Mouse (Mus musculus) gastrocnemius, adult 2 months (tissue): Measurements from ENCODE around the gene Trim9. TPM values are rescaled to one million over a fixed set of nuclear protein-coding genes. Genes with fewer than 3 reads are reported as not detected.

ENCODE experiments used
- DNase-seq: peaks from one replicate; pipeline ENCODE4 v3.0.0; 2022
- H3K27ac ChIP-seq: fragments of 200-600 bp; 2 replicates; pipeline ENCODE4 v1.8.1; 2022; ENCODE audit warnings: mild to moderate bottlenecking
- H3K4me3 ChIP-seq: fragments of 200-600 bp; 2 replicates; pipeline ENCODE4 v1.8.1; 2022; ENCODE audit warnings: mild to moderate bottlenecking, moderate library complexity
- CTCF ChIP-seq: fragments of 200-600 bp; IDR thresholded peaks from 2 replicates; pipeline ENCODE4 v1.8.1; 2022; ENCODE audit warnings: antibody characterized with exemption, mild to moderate bottlenecking, moderate library complexity
- intact Hi-C: fragments of 180-260 bp; cut with DNase I; formaldehyde crosslinking; loops from one replicate; pipeline ENCODE4 v1.15.1; 2025
- total RNA-seq, 2 experiments: library from RNA; stranded (reverse); gene quantifications; 2 replicates each; pipeline ENCODE4 v1.2.3; 2021

Trim9 gene
- total RNA-seq, 2 experiments from 2014 or later = 0.05 to 0.20 TPM

DNA sequence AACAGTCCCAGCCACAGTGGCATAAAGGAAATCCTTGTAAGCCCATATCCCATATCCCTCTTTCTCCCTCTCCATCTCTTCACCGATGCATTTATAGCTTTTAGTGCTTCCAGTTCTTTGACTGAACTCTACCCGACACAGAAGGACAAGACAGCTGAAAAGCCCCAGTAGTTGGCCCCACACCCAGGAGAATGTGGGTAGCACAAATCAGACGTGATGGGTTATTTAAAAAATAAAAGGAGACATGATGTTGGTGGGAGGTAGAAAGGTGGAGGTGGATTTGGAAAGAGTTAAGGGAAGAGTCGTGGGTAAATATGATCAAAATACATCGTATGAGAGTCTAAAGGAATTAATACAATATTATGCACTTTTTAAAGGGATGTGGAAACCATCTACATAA is 40.4 kb downstream of the Trim9 start:
- H3K27ac ChIP-seq = no peak overlapping the region
- intact Hi-C loops = no loop called here
- no peak for TF ChIP-seq CTCF
- no peak overlapping the region for H3K4me3 ChIP-seq
- no peak for DNase-seq

DNA sequence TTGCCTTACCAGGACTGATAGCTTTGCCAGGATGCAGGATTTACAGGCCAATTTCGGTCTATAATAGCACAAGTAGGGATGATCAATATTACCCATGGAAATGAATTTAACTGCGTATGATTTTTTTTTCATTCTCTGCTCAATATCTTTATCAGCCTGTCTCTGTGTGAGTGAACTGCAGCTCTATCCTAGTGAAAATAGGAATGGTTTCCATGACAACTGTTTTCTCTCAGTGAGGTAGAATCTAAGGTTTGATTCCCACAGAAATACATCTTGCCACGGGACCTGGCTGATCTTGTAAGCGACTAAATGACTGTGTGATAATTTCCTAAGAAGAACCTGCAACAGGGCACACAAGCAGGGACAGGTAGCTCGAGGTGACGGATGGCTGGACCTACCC is 43.4 kb downstream of the Trim9 start:
- Histone ChIP-seq H3K27ac (no peak overlapping the region), H3K4me3 (no peak overlapping the region)
- no peak for TF ChIP-seq CTCF
- no peak for DNase-seq
- intact Hi-C loops = no loop called here

DNA sequence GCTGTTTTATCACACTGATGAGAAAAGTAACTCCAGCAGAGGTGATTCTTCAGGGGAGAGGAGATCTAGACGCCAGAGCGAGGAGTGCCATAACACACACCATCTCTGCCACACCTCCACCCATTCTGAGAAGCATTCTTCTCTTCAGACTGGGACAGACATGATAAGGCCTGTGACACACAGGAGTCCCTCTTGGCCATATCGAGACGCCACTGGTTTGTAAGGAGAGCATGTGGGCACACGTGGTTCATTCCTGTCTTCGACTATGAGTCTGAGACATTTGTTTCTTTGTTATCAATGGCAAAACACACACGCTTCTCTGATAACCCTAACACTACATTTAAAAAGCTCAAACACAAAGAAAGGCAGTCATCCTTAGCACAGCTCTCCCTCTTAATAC is 43.9 kb downstream of the Trim9 start:
- Histone ChIP-seq H3K27ac (no peak overlapping the region), H3K4me3 (no peak overlapping the region)
- no peak for DNase-seq
- intact Hi-C loops = no loop called here
- TF ChIP-seq CTCF = no peak

DNA sequence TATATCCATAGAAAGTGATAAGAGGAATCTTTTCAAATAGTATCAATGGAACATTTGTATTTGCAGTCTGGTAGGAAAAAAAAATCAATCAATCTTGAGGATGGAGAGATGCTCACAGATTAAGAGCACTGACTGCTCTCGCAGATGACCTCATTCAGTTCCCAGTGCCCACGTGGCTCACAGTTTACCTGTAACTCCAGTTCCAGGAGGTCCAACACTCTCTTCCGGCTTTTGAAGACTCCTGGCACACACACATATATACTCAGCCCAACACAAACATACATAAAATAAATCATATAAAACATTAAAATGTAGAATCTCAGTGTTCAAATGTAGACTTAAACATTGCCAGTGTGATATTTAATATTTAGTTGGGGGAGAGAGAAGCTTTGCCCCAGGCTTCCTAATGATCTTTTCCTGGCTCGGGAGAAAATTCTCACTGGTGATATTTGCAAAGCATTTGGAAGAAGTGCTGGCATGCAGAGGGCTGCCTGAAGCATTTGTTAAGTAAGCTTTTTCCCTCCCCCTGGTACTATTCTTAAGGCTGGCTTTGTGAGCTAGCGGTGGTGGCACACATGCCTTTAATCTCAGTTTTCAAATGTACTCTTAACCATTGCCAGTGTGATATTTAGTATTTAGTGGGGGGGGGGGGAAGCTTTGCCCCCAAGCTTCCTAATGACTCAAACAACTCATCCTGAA is 45.2 kb downstream of the Trim9 start:
- no peak for TF ChIP-seq CTCF
- Histone ChIP-seq H3K27ac (no peak overlapping the region), H3K4me3 (no peak overlapping the region)
- DNase-seq = no peak
- intact Hi-C loops = no loop called here

- intact Hi-C loops = no loop called here
- H3K27ac ChIP-seq = no peak overlapping the region
- H3K4me3 ChIP-seq = no peak overlapping the region
- TF ChIP-seq CTCF = no peak
- no peak for DNase-seq
Measured at GRCm38 (mm10) chr12:70293927-70294684, 53.3 kb downstream of the Trim9 start.

DNA sequence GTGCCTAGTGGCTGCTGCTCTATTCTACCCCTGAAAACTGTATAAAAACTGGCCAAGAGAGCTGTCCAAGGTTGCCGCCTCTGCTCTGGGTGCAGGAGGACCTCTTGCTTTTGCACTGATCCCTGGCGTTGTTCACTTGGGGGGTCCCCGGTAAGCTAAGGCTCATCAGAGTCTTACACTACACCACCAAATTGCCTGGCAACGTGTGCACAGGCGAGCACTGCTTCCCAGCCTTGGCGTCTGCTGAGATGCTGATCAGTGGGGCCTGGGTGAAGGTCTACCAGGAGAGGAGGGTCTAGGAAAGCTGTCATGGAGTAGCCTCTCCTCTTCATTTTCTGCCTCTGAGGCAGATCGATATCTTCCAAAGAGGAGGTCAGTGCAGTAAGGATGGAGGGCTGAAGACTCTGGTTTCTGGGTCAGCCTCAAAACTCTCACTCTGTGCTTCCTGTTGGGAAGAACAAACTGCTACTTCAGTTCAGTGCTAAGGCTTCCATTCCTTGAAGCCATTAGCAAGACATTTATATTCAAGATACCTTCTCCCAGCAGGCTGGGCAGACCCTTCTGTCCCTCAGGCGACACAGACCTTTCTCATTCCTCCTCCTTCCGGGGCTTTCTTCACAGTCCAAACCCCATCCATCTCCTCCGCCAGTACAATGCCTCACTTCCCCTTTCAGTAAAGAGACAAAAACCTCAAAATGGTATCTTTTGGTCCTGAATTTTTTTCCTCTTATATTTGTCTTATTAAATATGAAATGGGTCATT is 54.1 kb downstream of the Trim9 start:
- Histone ChIP-seq H3K27ac (no peak overlapping the region), H3K4me3 (no peak overlapping the region)
- TF ChIP-seq CTCF = no peak
- DNase-seq = no peak
- intact Hi-C loops = no loop called here

DNA sequence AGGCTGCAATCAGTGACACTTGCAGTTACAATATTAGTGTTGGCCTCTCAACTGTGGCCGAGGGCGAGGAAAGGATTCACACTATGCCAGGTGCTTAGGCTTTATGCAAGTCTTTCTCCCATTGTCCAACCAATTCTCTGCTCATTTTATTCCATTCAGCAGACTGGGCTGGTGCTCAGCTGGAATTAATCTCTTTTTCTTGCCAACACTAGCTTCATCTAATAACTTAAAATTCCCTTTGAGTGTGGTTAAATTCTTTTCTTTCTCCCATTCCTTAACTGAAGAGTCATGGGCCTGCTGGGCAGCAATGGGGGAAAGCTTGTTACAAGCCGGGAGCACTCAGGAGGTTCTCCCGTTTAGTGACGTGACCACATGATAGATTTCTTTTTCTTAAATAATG is 61.9 kb downstream of the Trim9 start:
- no peak for TF ChIP-seq CTCF
- H3K4me3 ChIP-seq = no peak overlapping the region
- intact Hi-C loops = no loop called here
- no peak overlapping the region for H3K27ac ChIP-seq
- DNase-seq = no peak

GRCm38 (mm10) chr12:70284979-70285378 is 62.4 kb downstream of the Trim9 start:
- Histone ChIP-seq H3K4me3 (no peak overlapping the region), H3K27ac (no peak overlapping the region)
- no peak for DNase-seq
- intact Hi-C loops = no loop called here
- no peak for TF ChIP-seq CTCF

DNA sequence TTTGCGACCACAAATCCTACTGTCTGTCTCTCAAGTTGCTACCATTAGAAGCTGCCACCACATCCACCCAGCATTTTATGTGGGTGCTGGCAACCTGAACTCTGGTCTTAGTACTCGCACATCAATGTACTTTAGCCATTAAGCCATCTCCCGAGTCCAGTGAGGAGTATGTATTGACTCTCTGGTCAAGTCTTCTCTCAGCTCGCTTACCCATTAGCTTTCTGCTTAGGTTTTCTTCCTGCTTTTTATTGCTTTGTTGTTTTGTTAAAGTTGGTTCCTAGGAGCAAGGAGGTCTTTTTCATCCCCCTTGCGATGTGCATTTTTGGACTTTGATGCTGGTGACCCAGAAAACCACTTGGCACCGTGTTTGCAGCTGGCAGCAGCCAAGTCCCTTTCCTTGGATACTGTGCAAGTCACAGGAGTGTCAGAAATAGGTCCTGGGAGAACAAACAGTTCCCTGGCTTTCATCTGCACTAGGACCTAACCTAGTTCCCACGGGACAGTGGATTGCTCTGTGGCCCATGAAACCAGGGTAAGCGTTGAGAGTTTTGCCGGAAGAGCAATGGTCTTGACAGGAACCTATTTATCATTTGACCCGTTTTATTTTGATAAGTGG is 64.2 kb downstream of the Trim9 start:
- intact Hi-C loops = no loop called here
- DNase-seq = peak; percentile 59
- Histone ChIP-seq H3K27ac (0 out of 2 replicates have a peak overlapping the region, but pooled peaks have one; percentile 46), H3K4me3 (no peak overlapping the region)
- TF ChIP-seq CTCF = no peak

GRCm38 (mm10) chr12:70280930-70281329 is 66.5 kb downstream of the Trim9 start:
- intact Hi-C loops = no loop called here
- DNase-seq = no peak
- no peak for TF ChIP-seq CTCF
- Histone ChIP-seq H3K27ac (no peak overlapping the region), H3K4me3 (no peak overlapping the region)

GRCm38 (mm10) chr12:70280381-70280780 is 67.0 kb downstream of the Trim9 start:
- no peak for TF ChIP-seq CTCF
- no peak for DNase-seq
- Histone ChIP-seq H3K4me3 (no peak overlapping the region), H3K27ac (no peak overlapping the region)
- intact Hi-C loops = no loop called here

DNA sequence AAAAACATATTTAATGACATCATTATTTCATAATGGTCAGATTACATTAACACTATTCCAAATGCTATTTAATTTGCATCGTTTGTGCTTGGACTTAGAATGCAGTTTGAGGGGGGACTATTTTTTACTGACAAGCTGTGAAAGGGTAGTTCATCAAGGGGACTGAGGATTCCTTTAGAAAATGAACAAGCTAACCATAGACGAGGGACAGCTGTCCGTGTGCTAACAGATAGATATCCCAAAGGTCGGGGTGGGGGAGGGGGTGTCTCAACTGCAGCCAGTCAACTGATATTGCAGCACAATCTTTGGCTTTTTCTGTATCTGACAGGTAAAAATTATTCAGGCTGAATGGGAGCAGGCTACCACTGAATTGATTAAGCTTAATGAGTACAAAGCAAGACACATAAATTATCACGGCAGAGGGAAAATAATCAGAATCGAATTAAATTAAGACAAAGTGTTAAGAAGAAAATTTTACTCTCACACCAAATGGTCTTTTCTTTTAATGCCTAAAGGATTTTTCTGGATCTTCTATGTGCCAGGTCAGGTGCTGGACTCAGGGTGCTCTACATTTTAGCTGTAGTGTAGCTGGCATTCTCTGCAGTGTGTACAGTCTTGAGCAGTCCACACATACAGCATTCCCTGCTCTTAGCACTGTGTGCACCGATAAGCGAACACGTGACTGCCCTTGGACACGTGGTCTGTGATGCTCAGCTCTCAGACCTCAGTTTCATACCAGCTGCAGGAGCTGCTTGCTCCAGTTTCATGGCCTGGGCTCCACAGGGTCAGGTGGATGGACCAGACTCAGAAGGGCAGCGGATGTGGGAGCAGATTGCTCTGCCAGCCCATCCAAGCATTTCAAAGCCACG is 70.1 kb downstream of the Trim9 start:
- H3K4me3 ChIP-seq = no peak overlapping the region
- no peak overlapping the region for H3K27ac ChIP-seq
- intact Hi-C loops = no loop called here
- DNase-seq = no peak
- no peak for TF ChIP-seq CTCF
